Mouse (Mus musculus) G1E (cell line): ENCODE data around the gene Msl1. TPM values are rescaled to one million over a fixed set of nuclear protein-coding genes. Genes with fewer than 3 reads are reported as not detected.

Experiments used
- ATAC-seq: 2 replicates; pipeline ENCODE4 v1.8.0; 2016; ENCODE audit warnings: mild to moderate bottlenecking; ENCODE audit not compliant: insufficient number of reproducible peaks, poor library complexity, low FRiP score, severe bottlenecking; ENCODE audit errors: extremely low read depth
- DNase-seq: peaks from one replicate; pipeline ENCODE4 v3.0.0; 2012; ENCODE audit warnings: low spot score
- H3K27me3 ChIP-seq: 2 replicates; pipeline ENCODE4 v1.6.1; 2012; ENCODE audit warnings: mild to moderate bottlenecking, low read length, inconsistent platforms; ENCODE audit not compliant: insufficient read depth
- H3K36me3 ChIP-seq: replicated peaks from 2 replicates; pipeline ENCODE3; 2012; ENCODE audit warnings: mild to moderate bottlenecking, inconsistent platforms
- H3K4me1 ChIP-seq: 2 replicates; pipeline ENCODE4 v1.6.1; 2012; ENCODE audit warnings: low read depth, low read length, inconsistent platforms, mixed read lengths; ENCODE audit not compliant: insufficient read depth
- H3K4me3 ChIP-seq: 2 replicates; pipeline ENCODE4 v1.5.1; 2012; ENCODE audit warnings: low read depth, mild to moderate bottlenecking, inconsistent platforms, low read length, moderate library complexity, mixed read lengths
- H3K9me3 ChIP-seq: replicated peaks from 2 replicates; pipeline ENCODE4 v1.6.1; 2012; ENCODE audit warnings: inconsistent platforms
- CTCF ChIP-seq: IDR thresholded peaks from 2 replicates; pipeline ENCODE4 v1.5.1; 2012; ENCODE audit warnings: low read depth, low read length, inconsistent platforms, mixed read lengths
- GATA1 ChIP-seq: IDR thresholded peaks from 2 replicates; pipeline ENCODE4 v1.6.1; 2012; ENCODE audit warnings: borderline replicate concordance, low read length, inconsistent platforms, mixed read lengths
- GATA2 ChIP-seq: IDR thresholded peaks from 2 replicates; pipeline ENCODE4 v1.6.1; 2012; ENCODE audit warnings: low read depth, low read length, inconsistent platforms, borderline replicate concordance
- POLR2AphosphoS5 ChIP-seq: IDR thresholded peaks from 2 replicates; pipeline ENCODE4 v1.6.1; 2012; ENCODE audit warnings: low read depth, low read length, inconsistent platforms; ENCODE audit not compliant: insufficient replicate concordance
- TAL1 ChIP-seq: conservative IDR thresholded peaks from 2 replicates; pipeline ENCODE4 v1.6.1; 2012; ENCODE audit warnings: low read depth, low read length, inconsistent platforms, mixed read lengths
- polyA plus RNA-seq: library from polyadenylated mRNA; stranded (reverse); fragments of >175 nt; gene quantifications from 2 replicates; pipeline ENCODE4 v1.2.3, GENCODE M21; 2012
- total RNA-seq, 2 experiments: library from RNA; stranded (forward) in 1 of 2; stranded (reverse) in 1 of 2; fragments of 200-1000 nt in 1 of 2; fragments of >200 nt in 1 of 2; fragmentation: Nextera tagmentation in 1 of 2; gene quantifications; 2 replicates each; pipeline ENCODE4 v1.2.3; 2014 to 2017

Gene Msl1
- total and polyA plus RNA-seq, 3 experiments, result 36.5 to 45.6 (median 38.0) TPM

- DNase-seq, result peak; percentile 64
- Histone ChIP-seq H3K4me1 (peaks cover 78% of the 10 kb centered on the region), H3K4me3 (peak overlapping the region; percentile 44; the same call in 1 of the 2 replicates)
Measured at GRCm38 (mm10) chr11:98754621-98755181, 40.6 kb upstream of the Msl1 start.

GRCm38 (mm10) chr11:98755726-98756380, 39.5 kb upstream of the Msl1 start:
- ATAC-seq (no peak), DNase-seq (no peak)
- no peaks in the 10 kb centered on the region for H3K27me3 ChIP-seq
- peaks cover 77% of the 10 kb centered on the region for H3K36me3 ChIP-seq
- peaks cover 66% of the 10 kb centered on the region for H3K4me1 ChIP-seq
- peak overlapping the region; percentile 49; the same call in 1 of the 2 replicates for H3K4me3 ChIP-seq
- peaks cover 3% of the 10 kb centered on the region; the same call in 1 of the 2 replicates for H3K9me3 ChIP-seq
- peak; percentile 39; the same call in 1 of the 2 replicates for TF ChIP-seq TAL1
- TF ChIP-seq GATA2, result no peak
- no peak for TF ChIP-seq GATA1

More at GRCm38 (mm10) chr11:98754621-98755181, 40.6 kb upstream of the Msl1 start:
- Histone ChIP-seq H3K36me3 (peaks cover 73% of the 10 kb centered on the region), H3K27me3 (no peaks in the 10 kb centered on the region), H3K9me3 (no peaks in the 10 kb centered on the region)
- no peak for ATAC-seq
- TF ChIP-seq GATA2 (no peak), TAL1 (no peak), POLR2AphosphoS5 (no peak), GATA1 (no peak), CTCF (peak; percentile 99)

GRCm38 (mm10) chr11:98756711-98757110, 38.6 kb upstream of the Msl1 start:
- TF ChIP-seq CTCF (no peak), GATA2 (no peak), POLR2AphosphoS5 (no peak), TAL1 (no peak), GATA1 (no peak)
- Histone ChIP-seq H3K36me3 (peaks cover 85% of the 10 kb centered on the region), H3K9me3 (peaks cover 3% of the 10 kb centered on the region; the same call in 1 of the 2 replicates), H3K4me3 (no peak overlapping the region), H3K27me3 (no peaks in the 10 kb centered on the region), H3K4me1 (peaks cover 59% of the 10 kb centered on the region)
- ATAC-seq (no peak), DNase-seq (no peak)

- Histone ChIP-seq H3K9me3 (peaks cover 3% of the 10 kb centered on the region; the same call in 1 of the 2 replicates), H3K4me1 (peaks cover 59% of the 10 kb centered on the region), H3K27me3 (no peaks in the 10 kb centered on the region), H3K36me3 (peaks cover 90% of the 10 kb centered on the region), H3K4me3 (no peak overlapping the region)
- no peak for TF ChIP-seq POLR2AphosphoS5
- no peak for TF ChIP-seq CTCF
- TF ChIP-seq GATA1, result no peak
- no peak for TF ChIP-seq TAL1
- TF ChIP-seq GATA2, result no peak
- ATAC-seq (no peak), DNase-seq (no peak)
Measured at GRCm38 (mm10) chr11:98761939-98762338, 33.4 kb upstream of the Msl1 start.

- DNase-seq (no peak), ATAC-seq (no peak; the same call in 1 of the 2 replicates)
- peaks cover 62% of the 10 kb centered on the region for H3K4me1 ChIP-seq
- H3K27me3 ChIP-seq, result no peaks in the 10 kb centered on the region
- H3K9me3 ChIP-seq, result peaks cover 3% of the 10 kb centered on the region; the same call in 1 of the 2 replicates
- H3K36me3 ChIP-seq, result peaks cover 81% of the 10 kb centered on the region
- H3K4me3 ChIP-seq, result peak overlapping the region; percentile 46; the same call in 1 of the 2 replicates
- TF ChIP-seq TAL1, result no peak
- TF ChIP-seq POLR2AphosphoS5, result no peak
- no peak for TF ChIP-seq GATA1
- TF ChIP-seq GATA2, result no peak
- peak; percentile 20; the same call in 1 of the 2 replicates for TF ChIP-seq CTCF
Measured at GRCm38 (mm10) chr11:98762756-98763501, 32.4 kb upstream of the Msl1 start.

GRCm38 (mm10) chr11:98763502-98763861, 31.8 kb upstream of the Msl1 start:
- ATAC-seq (no peak), DNase-seq (no peak)
- peaks cover 3% of the 10 kb centered on the region; the same call in 1 of the 2 replicates for H3K9me3 ChIP-seq
- peaks cover 80% of the 10 kb centered on the region for H3K36me3 ChIP-seq
- no peak for TF ChIP-seq TAL1
- TF ChIP-seq GATA1, result no peak
- no peak for TF ChIP-seq CTCF
- no peak for TF ChIP-seq GATA2
- no peak for TF ChIP-seq POLR2AphosphoS5
- no peaks in the 10 kb centered on the region for H3K27me3 ChIP-seq
- peaks cover 67% of the 10 kb centered on the region for H3K4me1 ChIP-seq
- H3K4me3 ChIP-seq, result peak overlapping the region; percentile 46; the same call in 1 of the 2 replicates
